Mouse (Mus musculus) layer of hippocampus, postnatal 10 days (tissue): ENCODE data around the gene Cks1b. TPM values are rescaled to one million over a fixed set of nuclear protein-coding genes. Genes with fewer than 3 reads are reported as not detected.
"Not testable (repeated sequence)": the region's sequence is repeated elsewhere in the genome, so short reads cannot be mapped to it uniquely, and the experiment has no call there.

ENCODE experiments used
- DNase-seq, 2 experiments: peaks; one replicate each; pipeline ENCODE4 v3.0.0; 2021; ENCODE audit warnings: low spot score in 2 of 2
- total RNA-seq, 2 experiments: library from RNA; stranded (reverse); gene quantifications; 2 replicates each; pipeline ENCODE4 v1.2.3; 2021

Gene Cks1b
- total RNA-seq, 2 experiments from 2014 or later = 9.8 to 10.9 TPM

DNA sequence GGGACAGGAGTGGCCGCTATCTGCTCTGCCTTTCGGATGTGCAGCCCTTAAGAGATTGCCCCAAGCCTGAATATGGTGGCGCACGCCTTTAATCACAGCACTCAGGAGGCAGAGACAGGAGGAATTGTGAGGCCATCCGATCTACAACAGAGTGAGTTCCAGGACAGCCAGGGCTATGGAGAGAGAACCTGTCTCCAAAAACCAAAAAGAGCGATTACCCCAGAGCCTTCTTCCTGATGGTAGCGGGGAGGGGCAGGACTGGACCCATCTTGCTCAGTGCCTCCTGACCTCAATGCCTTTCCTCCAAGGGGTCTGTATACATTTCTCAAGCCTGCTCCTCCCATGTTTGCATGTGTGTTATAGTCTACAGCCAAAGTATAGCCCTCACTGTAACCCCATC lies 10.8 kb upstream of the Cks1b start:
- not testable (repeated sequence) for DNase-seq

DNA sequence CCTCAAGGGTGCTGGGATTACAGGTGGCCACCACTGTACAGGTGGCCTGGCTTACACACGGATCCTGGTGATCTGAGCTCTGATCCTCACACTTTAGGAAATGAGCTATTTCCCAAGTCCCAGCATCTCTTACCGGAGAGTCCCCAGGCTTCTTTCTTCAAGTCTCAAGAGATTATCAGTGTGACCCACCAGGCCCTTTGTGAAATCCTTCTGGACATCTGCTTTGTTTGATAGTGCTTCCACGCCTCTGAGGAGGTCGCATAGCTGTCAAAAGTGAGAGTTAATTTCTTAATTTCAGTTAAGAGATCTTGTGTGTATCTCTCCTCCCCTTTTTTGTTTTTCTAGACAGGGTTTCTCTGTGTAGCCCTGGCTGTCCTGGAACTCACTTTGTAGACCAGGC lies 7.7 kb upstream of the Cks1b start:
- DNase-seq = no peak

DNA sequence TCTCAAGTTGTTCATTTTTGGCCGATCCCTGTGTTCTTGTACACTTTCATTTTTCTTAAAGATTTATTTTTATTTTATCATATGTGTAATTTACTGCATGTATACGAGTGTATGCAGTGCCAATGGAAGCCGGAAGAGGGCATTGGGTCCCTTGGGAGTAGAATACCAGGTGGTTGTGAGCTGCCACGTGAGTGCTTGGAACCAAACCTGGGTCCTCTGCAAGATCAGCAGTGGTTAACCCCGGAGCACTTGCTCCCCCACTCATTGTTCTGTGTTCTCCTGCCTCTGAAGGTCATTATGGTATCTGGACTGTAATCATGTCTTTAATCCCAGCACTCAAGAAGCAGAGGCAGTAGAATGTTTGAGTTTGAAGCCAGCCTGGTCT lies 7.0 kb upstream of the Cks1b start:
- no peak for DNase-seq

DNA sequence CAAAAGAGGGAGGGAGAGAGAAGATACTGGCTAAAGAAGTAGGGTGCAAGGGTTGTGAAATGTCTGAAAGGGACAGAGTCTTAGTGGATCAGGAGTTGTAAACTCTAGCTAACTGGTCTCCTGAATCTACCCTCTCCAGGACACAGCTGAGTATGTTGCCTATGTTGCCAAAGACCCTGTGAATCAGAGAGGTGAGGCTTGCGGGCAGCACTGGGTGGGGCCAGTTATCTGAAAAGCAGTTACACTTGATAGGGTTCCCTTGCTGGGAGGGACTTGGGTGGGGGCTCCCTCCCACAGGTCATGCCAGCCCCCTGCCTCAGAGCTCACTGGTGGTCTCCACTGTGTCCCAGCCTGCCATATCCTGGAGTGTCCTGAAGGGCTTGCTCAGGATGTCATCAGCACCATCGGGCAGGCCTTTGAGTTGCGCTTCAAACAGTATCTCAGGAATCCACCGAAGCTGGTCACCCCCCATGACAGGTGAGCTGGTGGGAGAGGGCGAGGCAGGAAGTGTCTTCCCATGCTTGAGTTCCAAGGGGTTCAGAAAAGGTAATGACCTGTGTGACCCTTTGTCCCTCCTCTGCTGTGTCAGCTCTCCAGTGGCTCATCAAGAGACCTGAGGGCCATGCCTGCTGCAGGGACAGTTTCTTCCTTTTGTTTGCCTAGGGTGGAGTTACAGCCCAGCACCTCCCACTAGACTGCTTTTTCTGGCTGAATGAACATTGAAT lies 6.4 kb upstream of the Cks1b start:
- DNase-seq = no peak

DNA sequence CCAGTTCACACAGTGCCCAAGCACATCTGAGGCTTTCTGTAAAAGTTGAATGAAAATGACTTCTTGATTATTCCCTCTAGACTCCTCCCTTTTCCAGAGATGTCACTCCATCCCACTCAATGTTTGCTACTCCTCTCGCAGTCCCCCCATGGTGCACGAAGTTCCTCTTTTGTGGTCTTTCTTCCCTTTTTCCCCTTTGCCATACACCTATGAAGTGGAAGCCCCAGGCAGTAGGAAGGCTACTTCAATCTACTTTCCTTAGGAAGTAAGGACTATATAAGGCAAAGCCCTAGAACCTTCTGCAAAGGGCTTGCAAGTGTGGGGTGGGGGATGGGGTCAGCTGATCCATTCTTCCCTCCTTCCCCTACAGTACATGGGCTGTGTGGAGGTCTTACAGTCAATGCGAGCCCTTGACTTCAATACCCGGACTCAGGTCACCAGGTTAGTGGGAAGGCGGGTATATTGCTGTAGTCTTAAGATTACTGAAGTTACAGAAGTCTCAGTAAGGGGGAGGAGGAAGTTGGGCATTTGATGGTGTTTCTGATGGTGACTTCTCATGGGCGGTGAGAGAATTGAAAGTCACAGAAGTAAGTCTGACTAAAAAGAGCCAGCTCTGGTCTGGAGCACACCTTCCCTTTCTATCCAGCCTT lies 4.5 kb upstream of the Cks1b start:
- no peak for DNase-seq

DNA sequence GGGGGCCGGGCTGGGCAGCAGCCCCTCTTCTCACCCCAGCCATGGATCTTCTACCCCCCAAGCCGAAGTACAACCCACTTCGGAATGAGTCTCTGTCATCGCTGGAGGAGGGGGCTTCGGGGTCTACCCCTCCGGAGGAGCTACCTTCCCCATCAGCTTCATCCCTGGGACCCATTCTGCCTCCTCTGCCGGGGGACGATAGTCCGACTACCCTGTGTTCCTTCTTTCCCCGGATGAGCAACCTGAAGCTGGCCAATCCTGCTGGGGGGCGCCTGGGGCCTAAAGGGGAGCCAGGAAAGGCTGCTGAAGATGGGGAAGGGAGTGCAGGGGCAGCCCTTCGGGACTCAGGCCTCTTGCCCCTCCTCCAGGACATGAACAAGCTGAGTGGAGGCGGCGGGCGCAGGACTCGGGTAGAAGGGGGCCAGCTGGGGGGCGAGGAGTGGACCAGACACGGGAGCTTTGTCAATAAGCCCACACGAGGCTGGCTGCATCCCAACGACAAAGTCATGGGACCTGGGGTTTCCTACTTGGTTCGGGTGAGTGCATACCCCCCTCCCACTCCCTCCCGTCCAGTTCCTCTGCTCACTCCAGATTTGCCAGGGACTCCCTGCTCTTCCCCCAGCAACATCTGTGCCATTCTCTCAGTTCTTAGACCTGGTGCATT lies 3.8 kb upstream of the Cks1b start:
- DNase-seq = peak in 1 of 2 experiments; percentile 27

DNA sequence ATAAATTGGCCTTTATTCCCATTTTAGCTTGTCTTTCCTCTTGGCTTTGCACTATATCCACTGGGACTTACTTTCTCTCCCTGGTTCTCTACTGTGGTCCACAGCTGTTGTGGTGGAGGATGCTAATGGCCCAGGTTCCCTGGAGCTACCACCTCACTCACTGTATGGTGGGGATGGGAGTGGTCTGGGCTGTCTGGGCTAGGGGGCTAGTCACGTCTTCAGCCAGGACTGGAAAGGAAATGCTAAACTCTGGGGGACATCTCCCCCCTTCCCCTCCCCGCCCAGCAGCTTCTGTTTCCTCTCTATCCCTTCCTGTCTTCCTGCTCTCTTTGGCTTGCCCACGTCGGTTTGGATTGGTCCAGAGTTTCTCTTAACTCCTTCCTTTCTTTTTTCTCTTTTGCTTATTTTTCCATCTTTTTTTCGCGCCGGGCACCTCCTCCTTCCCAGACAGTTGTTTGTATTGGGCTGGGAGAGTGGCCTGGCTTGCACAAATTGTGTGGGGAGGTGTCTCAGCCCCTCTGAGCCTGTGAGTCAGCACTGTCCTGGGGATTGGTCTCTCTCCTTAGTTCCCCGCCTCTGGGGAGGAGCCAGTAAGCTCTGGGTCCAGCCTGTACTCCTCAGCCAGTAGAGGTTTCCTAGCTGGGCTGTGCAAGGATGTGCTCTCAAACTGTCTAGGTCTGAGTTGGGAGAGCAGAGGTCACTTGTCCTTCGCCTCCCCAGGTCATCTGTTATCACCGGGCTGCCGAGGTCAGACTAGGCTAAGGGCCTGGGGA lies 3.0 kb upstream of the Cks1b start:
- peak; percentile 51 to 73 for DNase-seq

DNA sequence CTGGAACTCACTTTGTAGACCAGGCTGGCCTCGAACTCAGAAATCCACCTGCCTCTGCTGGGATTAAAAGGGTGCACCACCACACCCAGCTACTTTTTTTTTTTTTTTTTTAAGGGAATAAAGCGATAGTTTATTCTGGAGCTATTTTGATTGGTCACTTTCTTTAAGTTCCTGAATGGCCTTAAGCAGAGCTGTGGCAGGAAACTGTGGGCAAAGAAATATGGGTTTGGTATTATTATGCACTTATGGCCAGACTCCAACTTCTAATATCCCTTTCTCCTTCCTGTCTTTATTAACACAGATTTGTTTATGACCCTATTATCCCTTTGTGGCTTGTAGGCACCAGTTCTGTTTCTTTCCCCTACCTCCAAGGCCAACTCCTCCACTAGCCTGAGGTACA lies 2.2 kb upstream of the Cks1b start:
- no peak for DNase-seq

DNA sequence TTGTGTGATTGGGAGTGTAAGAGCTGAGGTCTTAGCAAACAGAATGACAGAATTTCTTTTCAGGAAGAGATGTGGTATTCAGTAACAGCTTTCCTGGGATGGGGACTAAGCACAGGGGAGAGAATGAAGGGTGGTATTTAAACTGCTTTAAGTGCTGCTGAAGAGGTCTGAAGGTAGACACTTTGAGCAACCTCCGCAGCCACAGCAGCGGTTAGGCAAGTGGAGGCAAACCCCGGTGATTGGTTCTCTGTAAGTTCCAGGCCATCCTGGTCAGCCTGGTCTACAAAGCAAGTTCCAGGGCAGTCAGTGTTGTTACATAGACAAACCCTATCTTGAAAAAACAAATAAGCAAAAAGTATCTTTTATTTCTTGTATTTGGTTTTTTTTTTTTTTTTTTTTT lies 1.8 kb upstream of the Cks1b start:
- no peak for DNase-seq

DNA sequence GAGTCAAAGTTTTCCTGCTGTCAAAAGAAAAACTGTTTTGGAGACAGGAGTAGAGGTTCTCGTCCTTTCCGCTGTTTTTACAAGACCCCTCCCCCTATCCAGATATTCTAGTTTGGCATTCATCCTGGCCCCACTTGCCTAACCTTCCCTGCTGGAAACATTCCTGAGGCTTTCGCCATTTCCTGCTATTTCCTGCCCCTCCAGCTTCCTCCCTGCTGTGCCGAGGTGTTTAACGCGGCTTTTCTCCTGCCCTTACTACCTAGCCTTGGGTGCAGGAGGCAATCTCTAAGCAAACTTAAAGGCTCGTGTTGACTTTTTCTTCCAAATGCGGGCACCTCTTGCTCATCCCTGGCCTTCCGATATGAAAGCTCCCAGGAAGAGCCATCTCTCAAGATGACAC lies 1.4 kb upstream of the Cks1b start:
- DNase-seq = no peak

DNA sequence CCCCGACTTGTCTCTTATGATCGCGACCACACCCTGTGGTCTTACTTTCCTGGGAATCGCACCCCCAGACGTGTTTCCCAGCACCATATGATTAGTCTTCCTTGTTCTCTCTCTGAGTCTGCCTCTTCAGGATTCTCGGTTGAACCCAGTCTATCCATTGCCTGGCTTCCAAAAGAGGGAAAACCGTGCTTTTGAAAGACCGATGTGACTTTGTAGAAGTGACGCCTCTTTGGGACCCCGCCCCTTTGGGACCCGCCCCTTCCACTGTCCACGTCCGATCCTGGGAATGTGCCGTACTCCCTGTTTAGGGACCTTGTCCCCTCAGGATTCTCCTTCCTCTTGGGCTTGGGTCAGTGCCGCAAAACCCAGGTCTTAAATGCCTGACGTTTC lies 673 bp upstream of the Cks1b start:
- no peak for DNase-seq

DNA sequence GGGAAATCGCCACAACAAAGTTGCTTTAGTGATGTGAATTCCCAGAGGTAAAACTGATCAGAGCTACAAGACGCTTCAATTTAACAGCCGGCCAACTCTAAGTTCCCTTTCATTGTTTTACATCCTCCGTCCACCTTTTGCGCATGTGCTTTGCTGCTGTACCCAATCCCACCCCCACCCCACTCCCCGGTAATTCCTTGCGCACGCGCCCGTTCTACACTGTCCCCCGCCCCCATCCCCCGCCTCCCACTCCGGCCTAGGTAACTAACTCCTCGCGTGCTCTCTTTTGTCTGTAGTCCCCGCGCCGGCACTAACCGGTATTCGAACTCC lies 378 bp downstream of the Cks1b start:
- no peak for DNase-seq

DNA sequence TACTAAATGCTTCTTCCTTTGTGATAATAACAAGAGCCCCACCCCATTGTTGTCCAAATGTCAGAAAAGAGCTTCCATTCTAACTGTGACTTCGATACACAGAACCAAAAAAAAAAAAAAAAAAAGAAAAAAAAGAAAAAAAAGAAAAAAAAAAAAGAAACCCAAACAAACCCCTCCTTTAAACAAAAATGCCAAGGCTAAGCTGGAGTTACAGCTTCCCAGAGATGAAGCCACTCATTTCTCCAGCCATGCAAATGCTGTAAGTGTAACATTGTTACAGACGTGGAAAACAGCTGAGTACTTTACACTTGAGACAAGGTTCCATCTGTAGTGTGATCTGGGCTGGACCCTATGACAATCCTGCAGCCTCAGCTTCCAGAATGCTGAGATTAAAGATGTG lies 1.1 kb downstream of the Cks1b start:
- no peak for DNase-seq

DNA sequence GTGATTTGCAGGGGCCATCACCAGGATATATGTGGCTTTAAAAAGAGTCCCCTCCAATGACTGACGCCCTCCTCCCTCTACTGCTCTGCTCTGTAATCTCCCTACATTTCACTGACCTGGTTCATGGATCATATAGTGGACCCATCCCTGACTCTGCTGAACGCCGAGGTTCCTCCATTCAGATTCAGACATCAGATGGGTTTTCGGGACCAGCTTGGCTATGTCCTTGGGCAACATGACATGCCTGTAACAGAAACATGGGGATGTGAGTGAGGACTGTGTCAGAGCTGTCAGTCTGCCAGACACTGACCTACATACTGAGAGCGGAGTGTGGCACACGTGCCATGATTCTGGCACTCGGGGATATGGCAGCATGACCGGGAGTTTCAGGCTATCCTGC lies 2.0 kb downstream of the Cks1b start:
- no peak for DNase-seq

DNA sequence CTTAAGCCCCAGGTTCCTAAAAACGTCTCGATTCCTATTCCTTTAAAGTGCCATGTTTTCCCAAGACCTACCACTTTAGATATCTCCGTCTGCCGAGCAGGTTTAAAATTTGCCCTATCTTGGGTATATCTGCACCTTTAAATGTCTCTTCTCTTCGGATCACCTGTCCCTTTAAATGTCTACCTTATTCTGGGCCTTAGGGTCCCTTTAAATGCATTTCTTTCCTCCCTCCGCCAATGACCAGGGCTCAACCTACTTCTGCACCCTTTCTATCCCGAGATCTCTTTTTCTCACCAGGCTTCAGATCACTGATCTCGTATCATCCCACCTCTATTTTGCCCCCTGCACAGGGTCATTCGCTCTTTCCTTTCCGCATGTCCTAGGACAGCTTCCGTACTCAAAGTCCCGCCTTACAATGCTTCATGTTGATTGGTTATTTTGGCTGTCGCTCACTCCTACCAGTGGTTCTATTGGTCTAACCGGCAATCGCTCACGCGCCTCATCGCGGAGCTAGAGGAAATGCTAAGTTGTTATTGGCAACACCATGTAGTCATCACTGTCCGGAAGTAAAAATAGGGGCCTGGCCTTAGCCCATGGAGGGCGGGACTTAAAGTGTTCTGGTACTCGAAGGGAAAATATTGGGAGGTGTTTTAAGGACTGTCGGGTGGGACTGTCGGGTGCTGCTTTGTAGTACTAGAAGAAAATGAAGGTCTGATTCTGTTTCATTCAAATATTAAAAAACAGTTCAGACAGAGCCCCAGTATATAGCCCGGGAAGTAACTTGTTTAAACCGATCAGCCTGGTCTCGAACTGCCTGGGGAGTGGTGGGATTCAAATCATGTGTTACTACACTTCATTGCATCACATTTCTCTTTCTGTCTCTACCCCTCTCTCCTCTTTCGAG lies 6.4 kb downstream of the Cks1b start, which contains the start of gene Flad1:
Gene Flad1, minus strand, starts transcription at position 381 of the 904 bp plus-strand sequence.
- peak; percentile 100 for DNase-seq

DNA sequence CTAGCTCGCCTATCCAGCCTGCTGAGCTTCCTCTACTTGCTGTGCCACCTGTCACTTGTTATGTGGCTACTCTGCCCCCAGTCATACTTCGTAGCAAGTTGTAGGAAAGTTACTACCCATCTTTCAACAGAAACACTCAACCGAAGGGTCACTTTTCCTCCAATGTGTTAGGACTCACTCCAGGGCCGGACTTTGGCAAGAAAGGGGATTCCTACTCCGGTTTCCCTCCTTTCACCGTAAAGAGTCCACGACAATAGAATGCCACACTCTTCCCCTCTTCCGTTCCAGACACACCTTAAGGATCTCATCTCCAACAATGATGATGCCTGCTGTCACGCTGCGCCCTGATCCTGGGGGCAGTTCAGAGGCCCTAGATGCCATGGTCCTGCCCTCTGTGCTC lies 7.3 kb downstream of the Cks1b start:
- no peak for DNase-seq

DNA sequence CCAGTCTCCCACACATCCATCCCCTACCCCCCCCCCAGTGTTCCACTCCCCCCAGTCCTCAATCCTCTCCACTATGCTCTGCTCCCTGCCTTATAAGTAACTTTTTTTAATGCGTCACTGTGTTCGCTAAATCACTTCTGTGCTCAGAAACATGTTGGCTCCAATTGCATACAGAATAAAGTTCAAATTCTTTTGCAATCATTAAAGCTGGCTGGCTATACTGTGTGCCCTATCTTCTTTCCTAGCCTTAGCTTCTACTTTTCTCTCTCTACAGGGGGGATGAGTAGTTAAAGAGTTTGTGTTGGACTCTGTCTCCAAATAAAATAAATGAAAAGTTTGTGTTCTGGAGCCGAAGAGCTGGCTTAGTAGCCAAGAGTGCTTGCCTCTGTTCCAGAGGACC lies 8.5 kb downstream of the Cks1b start:
- DNase-seq = no peak

DNA sequence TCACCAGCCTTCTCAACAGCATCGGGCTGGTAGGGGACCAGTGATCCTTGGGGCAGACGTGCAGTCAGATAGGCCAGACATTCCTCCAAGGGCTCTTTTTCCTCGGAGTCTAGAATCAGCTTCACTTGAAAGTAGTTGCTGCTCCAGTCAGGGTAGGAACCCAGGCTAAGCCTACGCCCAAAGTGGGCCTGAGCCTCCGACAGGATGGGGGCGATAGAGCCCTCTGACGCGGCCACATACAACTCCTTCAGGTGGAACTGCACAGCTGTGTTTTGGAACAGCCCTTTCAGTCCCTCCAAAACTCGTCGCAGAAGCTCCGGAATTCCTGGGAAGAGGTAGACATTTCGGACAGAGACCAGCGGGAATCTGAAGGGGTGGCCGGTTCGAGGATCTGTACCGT lies 9.7 kb downstream of the Cks1b start:
- no peak for DNase-seq

DNA sequence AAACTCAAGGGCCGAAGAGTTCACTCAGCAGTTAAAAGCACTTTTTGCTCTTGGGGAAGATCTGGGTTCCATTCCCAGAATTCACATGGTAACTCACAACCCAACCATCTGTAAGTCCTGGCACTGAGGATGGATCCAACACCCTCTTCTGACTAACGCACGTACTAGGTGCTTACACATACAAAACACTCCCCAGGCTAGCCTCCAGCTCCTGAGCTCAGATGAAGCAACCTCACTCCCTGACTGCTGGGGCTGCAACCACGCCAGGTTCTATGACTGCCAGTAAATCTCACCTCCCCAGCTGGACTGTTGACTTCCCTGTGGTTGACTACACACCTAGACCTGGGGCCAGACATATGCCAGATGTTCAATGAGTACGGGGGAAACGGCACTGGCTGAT lies 11.3 kb downstream of the Cks1b start:
- DNase-seq = no peak

DNA sequence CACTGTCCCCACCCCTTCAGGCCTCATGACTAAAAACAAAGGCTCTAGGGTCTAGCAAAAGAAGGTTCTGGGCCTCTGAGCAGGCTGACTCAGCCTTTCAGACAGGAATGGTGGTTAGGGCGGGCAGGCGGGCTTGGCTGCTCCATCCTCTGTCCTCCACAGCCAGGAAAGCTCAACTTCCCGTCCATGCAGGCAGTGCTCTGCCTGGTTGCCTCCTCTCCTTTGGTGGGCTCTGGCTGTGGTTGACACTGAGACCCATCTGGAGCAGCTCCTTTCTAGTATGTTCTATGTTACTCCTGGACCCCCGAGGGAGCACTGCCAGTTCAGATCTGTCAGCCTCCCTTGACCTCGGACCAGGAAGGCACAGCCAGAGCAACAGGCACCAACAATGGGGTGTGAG lies 15.5 kb downstream of the Cks1b start, which contains the start of gene Lenep:
Gene Lenep, minus strand, starts transcription at position 101 of the 400 bp plus-strand sequence.
- DNase-seq = no peak

DNA sequence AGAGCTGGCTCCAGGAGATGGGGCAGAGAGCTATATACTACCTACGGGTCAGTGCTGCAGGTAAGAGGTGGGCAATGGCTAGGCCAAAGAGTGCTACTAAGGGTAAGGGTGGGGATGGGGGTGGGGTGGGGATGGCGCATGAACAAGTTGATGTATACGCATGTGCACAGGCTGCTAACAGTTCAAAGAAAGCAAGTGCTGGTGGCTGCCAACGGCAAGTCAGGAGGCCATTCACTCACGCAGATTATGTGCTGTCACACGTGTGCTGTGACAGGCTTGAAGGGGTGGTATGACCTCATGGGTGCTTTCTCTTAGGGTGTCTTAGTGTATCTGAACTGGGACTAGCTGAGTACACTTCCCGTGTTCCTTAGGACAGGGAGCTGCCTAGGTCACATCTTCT lies 16.9 kb downstream of the Cks1b start:
- no peak for DNase-seq
